Mouse (Mus musculus) c-Kit-positive CD71-positive TER-119-negative erythroid progenitor cells, embryonic 14.5 days (primary cell): ENCODE data around the gene Trim66.
A peak's percentile ranks its signal among the peaks of the same experiment; 100 is the strongest.

Source experiments
- DNase-seq: peaks from one replicate; pipeline ENCODE4 v3.0.0-alpha.2; 2013; ENCODE audit warnings: low read depth

The Trim66 gene

GRCm38 (mm10) chr7:109522084-109522483 is 14.2 kb upstream of the Trim66 start:
- no peak for DNase-seq

GRCm38 (mm10) chr7:109519936-109520335 is 12.0 kb upstream of the Trim66 start:
- no peak for DNase-seq

- DNase-seq: peak; percentile 96
Observed at GRCm38 (mm10) chr7:109518838-109519696, 11.1 kb upstream of the Trim66 start, which contains the start of gene Rpl27a. Gene Rpl27a (plus strand): TSS chr7:109519147.

- no peak for DNase-seq
Observed at GRCm38 (mm10) chr7:109518036-109518681, 10.2 kb upstream of the Trim66 start.

DNA sequence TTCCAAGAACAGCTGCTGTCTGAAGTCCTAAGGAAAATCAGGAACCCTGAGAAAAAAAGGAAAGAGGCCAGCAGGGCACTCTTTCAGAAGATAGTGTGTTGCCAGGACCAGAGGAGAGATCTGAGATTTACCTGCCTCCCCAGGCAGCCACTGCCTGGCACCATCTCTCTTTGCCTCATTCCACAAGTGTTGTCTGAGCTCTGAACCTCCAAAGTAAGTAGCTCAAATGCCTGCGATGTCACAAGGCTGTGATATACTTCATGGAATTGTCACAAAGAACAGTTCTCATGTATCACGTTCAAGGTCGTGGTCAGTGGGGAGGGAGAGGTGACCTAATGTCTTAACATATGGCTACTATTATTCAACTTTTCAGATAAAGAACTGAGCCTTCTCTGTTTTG is 8.6 kb upstream of the Trim66 start:
- no peak for DNase-seq

DNA sequence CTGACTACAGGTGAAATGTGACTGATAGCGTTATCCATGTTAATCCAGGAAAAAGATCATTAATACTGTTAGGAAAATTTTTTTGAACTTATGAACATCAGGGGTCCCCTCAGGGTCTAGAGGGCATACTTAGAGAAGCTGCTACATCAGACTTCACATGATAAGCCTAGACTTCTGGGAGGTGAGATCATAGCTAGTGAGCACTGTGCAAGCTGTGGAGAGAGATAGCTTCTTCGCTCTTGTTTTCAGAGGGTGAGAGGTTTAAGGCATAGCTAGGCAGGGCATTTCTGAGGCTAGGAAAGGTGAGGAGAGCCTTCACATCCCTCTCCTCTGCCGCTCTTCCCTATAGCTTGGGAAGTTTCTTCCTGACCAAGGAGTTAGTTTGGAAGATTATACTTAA is 3.9 kb upstream of the Trim66 start:
- DNase-seq: no peak

GRCm38 (mm10) chr7:109510799-109511198 is 2.9 kb upstream of the Trim66 start:
- DNase-seq: no peak

DNA sequence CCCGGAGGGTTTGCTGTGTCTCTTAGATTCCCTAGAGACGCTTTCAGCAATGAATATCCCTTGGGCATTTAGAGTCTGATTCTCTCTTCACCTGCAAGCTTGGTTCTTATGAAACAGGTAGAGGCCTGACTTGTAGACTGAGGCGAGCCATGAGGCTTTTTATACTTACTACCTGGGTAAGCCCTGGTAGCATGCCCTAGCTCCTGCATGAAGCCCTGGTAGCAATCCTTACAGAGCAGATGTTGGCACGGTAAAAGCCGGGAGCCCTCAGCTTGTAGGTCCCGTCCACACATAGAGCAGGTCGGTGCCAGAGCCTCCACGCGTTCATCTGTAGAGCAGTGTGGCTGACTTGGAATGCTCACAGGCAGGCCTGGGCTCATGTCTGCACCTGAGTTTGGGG is 362 bp downstream of the Trim66 start:
- no peak for DNase-seq

GRCm38 (mm10) chr7:109507119-109507518 is 815 bp downstream of the Trim66 start:
- DNase-seq: no peak

- no peak for DNase-seq
Observed at GRCm38 (mm10) chr7:109497507-109497906, 10.4 kb downstream of the Trim66 start.

- DNase-seq: no peak
Observed at GRCm38 (mm10) chr7:109493319-109494316, 14.3 kb downstream of the Trim66 start.

DNA sequence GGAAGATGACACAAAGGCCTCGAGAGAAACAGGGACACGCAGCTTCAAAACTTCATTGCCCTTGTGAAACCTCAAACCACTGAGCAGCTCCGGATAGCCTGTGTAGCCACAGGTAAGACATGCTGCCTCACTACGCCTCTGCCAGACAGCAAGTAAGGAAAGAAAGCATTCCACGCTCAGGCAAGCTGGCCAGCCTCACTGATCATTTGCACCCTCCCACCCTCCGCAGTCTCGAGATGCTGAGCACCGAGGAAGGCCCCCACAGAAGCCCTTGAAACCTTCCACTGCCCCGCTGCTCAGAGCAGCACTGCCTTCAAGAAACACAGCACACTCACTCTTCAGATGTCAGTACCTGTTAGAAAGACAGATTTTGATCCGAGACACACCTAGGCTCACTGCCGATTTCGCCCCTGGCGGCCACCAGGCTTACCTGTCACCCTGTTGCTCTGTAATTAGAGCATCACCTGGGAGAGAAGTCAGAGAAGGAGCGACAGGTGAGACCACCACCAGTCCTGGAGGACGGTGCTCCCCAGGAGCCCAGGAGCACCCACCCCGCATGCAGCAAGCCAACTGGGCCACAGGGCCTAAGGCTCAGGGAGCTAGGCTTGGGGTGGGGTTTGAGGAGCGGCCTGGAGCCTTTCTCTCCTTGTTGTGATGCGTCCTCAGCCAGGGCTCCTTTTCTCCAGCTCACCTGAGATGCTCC is 15.2 kb downstream of the Trim66 start:
- DNase-seq: no peak

DNA sequence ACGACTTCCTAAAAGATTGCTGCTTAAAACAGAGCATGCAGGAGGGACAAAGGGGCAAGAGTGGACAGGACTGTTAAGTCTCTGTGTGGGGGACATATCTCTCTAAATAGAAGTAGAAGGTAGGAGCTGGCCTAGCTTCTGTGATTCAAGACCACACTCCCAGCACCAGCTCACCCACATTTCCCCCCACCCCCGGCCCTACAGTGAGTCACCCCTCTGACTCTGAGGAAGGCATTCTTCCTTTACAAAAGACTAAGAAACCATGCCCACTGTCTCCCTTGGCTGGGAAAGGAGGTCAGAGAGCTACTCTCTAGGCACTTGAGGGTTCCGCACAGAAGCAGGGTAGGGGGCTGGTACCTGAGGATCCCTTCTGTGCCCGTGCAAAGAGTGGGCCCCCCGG is 23.7 kb downstream of the Trim66 start:
- DNase-seq: no peak

DNA sequence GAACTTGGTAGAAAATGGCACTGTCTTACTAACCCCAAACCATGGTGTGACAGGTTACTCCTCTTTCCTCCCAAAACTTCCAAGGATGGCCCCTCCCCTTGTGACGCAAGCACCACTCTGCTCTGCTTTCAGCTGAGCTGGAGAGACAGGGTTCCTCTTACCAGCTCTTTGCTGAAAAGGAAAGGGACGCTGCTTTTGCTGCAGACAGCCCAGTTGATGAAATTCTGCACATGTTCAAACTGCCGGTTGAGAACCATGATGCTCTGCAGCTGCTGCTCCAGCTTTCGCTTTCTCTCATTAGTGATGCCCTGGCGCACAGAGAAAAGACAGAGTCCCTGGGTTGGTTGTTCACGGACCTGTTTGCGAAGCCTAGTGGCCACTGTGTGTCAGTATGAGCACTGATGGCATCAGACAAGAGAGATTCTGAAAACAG is 27.2 kb downstream of the Trim66 start:
- no peak for DNase-seq

GRCm38 (mm10) chr7:109477926-109478325 is 30.0 kb downstream of the Trim66 start:
- DNase-seq: no peak

GRCm38 (mm10) chr7:109470700-109471099 is 37.2 kb downstream of the Trim66 start:
- no peak for DNase-seq

- no peak for DNase-seq
Observed at GRCm38 (mm10) chr7:109468262-109468701, 39.7 kb downstream of the Trim66 start.

- DNase-seq: no peak
Observed at GRCm38 (mm10) chr7:109467591-109467990, 40.3 kb downstream of the Trim66 start.

DNA sequence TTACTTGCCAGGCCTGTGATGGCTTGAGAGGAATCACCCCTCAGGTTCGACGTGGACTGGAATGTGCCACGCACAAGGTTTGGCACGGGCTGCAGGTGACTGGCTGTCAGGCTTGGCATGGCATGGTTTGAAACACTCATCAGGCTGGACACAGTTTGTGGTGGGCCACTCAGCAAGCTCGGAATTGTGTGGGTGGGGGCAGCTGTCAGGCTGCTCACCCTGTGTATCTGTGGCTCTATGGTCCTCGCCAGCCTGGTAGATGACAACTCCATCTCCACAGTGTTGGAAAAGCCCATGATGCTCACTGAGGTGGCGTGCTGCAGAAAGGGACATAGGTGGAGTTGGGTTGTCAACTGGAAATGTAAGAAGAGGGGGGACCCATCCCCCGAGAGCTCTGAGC is 47.2 kb downstream of the Trim66 start:
- DNase-seq: no peak

- DNase-seq: no peak
Observed at GRCm38 (mm10) chr7:109456563-109456962, 51.4 kb downstream of the Trim66 start.

GRCm38 (mm10) chr7:109455748-109456147 is 52.2 kb downstream of the Trim66 start:
- DNase-seq: no peak
